Mouse (Mus musculus) hindbrain, embryonic 15.5 days (tissue): ENCODE measurements around the gene N6amt1. TPM values are rescaled to one million over a fixed set of nuclear protein-coding genes. Genes with fewer than 3 reads are reported as not detected.

Source experiments
- ATAC-seq: fragments of 200-750 bp; cut with Nextera tagmentation; 2 replicates; pipeline ENCODE4 v1.8.0; 2017; ENCODE audit warnings: low read depth, moderate number of reproducible peaks, moderate TSS enrichment; ENCODE audit not compliant: low FRiP score
- H3K27ac ChIP-seq: fragments of 300-500 bp; sonication (generic); replicated peaks from 2 replicates; pipeline ENCODE4 v1.5.1; 2015; ENCODE audit warnings: mild to moderate bottlenecking, inconsistent platforms
- H3K27me3 ChIP-seq: fragments of 300-500 bp; sonication (generic); 2 replicates; pipeline ENCODE4 v1.6.1; 2015; ENCODE audit warnings: control low read depth, inconsistent platforms
- H3K36me3 ChIP-seq: fragments of 300-500 bp; sonication (generic); 2 replicates; pipeline ENCODE4 v1.6.1; 2015; ENCODE audit warnings: control low read depth, inconsistent platforms
- H3K4me1 ChIP-seq: fragments of 300-500 bp; sonication (generic); replicated peaks from 2 replicates; pipeline ENCODE4 v1.6.1; 2015; ENCODE audit warnings: control low read depth, inconsistent platforms
- H3K4me2 ChIP-seq: fragments of 300-500 bp; sonication (generic); 2 replicates; pipeline ENCODE4 v1.6.1; 2015; ENCODE audit warnings: moderate library complexity, mild to moderate bottlenecking, inconsistent platforms
- H3K4me3 ChIP-seq: fragments of 300-500 bp; sonication (generic); 2 replicates; pipeline ENCODE4 v1.5.1; 2015; ENCODE audit warnings: mild to moderate bottlenecking, inconsistent platforms
- H3K9ac ChIP-seq: fragments of 300-500 bp; sonication (generic); 2 replicates; pipeline ENCODE4 v1.6.1; 2015; ENCODE audit warnings: inconsistent platforms
- H3K9me3 ChIP-seq: fragments of 300-500 bp; sonication (generic); 2 replicates; pipeline ENCODE4 v1.6.1; 2016; ENCODE audit warnings: control low read depth, inconsistent platforms
- WGBS: fragments of 180-500 bp; shearing (Covaris S2); methylation state at CpG from one replicate; pipeline ENCODE4 v1.1.7; 2015; 5-methylcytosine and 5-hydroxymethylcytosine counted together
- polyA plus RNA-seq: library from polyadenylated mRNA; unstranded; fragments of >200 nt; fragmentation: Nextera tagmentation; extraction: Ambion mirVana; gene quantifications from 2 replicates; pipeline ENCODE4 v1.2.1, GENCODE M21; 2015

N6amt1 gene
- polyA plus RNA-seq, 1 experiment from 2014 or later: 19.9 TPM

DNA sequence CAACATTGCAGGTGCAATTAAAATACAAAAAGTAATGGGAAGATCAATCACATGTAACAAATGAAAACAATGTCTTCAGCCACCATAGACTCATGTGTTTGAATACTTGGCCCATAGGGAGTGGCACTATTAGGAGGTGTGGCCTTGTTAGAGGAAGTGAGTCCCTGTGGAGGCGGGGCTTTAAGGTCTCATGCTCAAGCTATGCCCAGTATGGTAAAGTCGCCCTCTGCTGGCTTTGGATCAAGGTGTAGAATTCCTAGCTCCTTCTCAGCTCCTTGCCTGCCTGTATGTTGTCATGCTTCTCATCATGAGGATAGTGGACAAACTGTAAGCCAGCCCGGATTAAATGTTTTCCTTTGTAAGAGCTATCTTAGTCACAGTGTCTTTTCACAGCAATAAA lies 51.0 kb downstream of the N6amt1 start:
- H3K4me1 ChIP-seq: no peaks in the 10 kb centered on the region
- no peak overlapping the region for H3K27ac ChIP-seq
- peaks cover 79% of the 10 kb centered on the region for H3K36me3 ChIP-seq
- H3K4me3 ChIP-seq: no peak overlapping the region
- no peaks in the 10 kb centered on the region for H3K9me3 ChIP-seq
- ATAC-seq: no peak
- WGBS: 84% methylated on average over 3 of the region's 3 CpGs
- no peak overlapping the region for H3K4me2 ChIP-seq
- H3K9ac ChIP-seq: no peak overlapping the region
- no peaks in the 10 kb centered on the region for H3K27me3 ChIP-seq

Other genes with a start within 250 kb of the N6amt1 start
- 22.6 and 24.4 TPM in 2 replicates for gene Ltn1, start 78.4 kb downstream of the N6amt1 start, polyA plus RNA-seq
- 14.6 and 15.2 TPM in 2 replicates for gene Rwdd2b, start 86.4 kb downstream of the N6amt1 start, polyA plus RNA-seq
- 42.9 and 50.6 TPM in 2 replicates for gene Usp16, start 100.5 kb downstream of the N6amt1 start, polyA plus RNA-seq
- 375 and 387 TPM in 2 replicates for gene Cct8, start 141.7 kb downstream of the N6amt1 start, polyA plus RNA-seq
- gene Map3k7cl, start 199.1 kb downstream of the N6amt1 start, polyA plus RNA-seq: not detected in 2 replicates